Mouse (Mus musculus) hindbrain, embryonic 13.5 days (tissue): ENCODE measurements around the gene Lin7a. TPM values are rescaled to one million over a fixed set of nuclear protein-coding genes. Genes with fewer than 3 reads are reported as not detected.
A peak's percentile ranks its signal among the peaks of the same experiment; 100 is the strongest.

Experiments used
- ATAC-seq: fragments of 200-750 bp; cut with Nextera tagmentation; 2 replicates; pipeline ENCODE4 v1.8.0; 2017; ENCODE audit warnings: moderate TSS enrichment; ENCODE audit not compliant: low FRiP score
- H3K27ac ChIP-seq: fragments of 300-500 bp; sonication (generic); 2 replicates; pipeline ENCODE4 v1.5.1; 2015; ENCODE audit warnings: inconsistent platforms, mild to moderate bottlenecking, moderate library complexity
- H3K27me3 ChIP-seq: fragments of 300-500 bp; sonication (generic); 2 replicates; pipeline ENCODE4 v1.6.1; 2015; ENCODE audit warnings: mild to moderate bottlenecking, inconsistent platforms
- H3K36me3 ChIP-seq: fragments of 300-500 bp; sonication (generic); 2 replicates; pipeline ENCODE4 v1.6.1; 2015; ENCODE audit warnings: mild to moderate bottlenecking, inconsistent platforms
- H3K4me1 ChIP-seq: fragments of 300-500 bp; sonication (generic); replicated peaks from 2 replicates; pipeline ENCODE4 v1.6.1; 2015; ENCODE audit warnings: inconsistent platforms
- H3K4me2 ChIP-seq: fragments of 300-500 bp; sonication (generic); 2 replicates; pipeline ENCODE4 v1.6.1; 2015; ENCODE audit warnings: inconsistent platforms, mild to moderate bottlenecking, moderate library complexity
- H3K4me3 ChIP-seq: fragments of 300-500 bp; sonication (generic); 2 replicates; pipeline ENCODE4 v1.5.1; 2015; ENCODE audit warnings: mild to moderate bottlenecking, inconsistent platforms
- H3K9ac ChIP-seq: fragments of 300-500 bp; sonication (generic); 2 replicates; pipeline ENCODE4 v1.6.1; 2015; ENCODE audit warnings: mild to moderate bottlenecking, inconsistent platforms
- H3K9me3 ChIP-seq: fragments of 300-500 bp; sonication (generic); 2 replicates; pipeline ENCODE4 v1.6.1; 2016; ENCODE audit warnings: inconsistent platforms
- WGBS: fragments of 180-500 bp; shearing (Covaris S2); methylation state at CpG from one replicate; pipeline ENCODE4 v1.1.7; 2015; 5-methylcytosine and 5-hydroxymethylcytosine counted together
- polyA plus RNA-seq: library from polyadenylated mRNA; unstranded; fragments of >200 nt; fragmentation: Nextera tagmentation; extraction: Ambion mirVana; gene quantifications from 2 replicates; pipeline ENCODE4 v1.2.1, GENCODE M21; 2015

The Lin7a gene
- polyA plus RNA-seq, 1 experiment from 2014 or later: 45.3 TPM

DNA sequence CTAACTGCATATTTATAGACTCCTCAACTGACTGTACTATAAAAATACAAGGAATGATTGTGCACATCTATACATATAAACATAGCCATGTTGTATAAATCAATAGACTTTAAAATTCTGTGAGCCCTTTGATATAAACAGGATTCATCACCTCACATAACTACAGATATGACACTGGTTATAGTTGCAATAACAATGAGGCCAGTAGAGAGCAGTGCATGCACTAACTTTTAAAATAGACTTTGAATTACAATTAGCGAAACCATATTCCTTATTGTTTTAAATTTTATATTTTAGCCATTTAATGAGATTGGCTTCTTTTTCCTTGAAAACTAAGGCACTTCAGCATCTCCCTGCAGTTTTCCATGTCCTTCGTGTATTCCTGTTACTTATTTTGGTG is 11.1 kb upstream of the Lin7a start:
- no peaks in the 10 kb centered on the region for H3K4me1 ChIP-seq
- no peak overlapping the region for H3K9ac ChIP-seq
- H3K36me3 ChIP-seq: no peaks in the 10 kb centered on the region
- H3K4me3 ChIP-seq: no peak overlapping the region
- H3K27me3 ChIP-seq: no peaks in the 10 kb centered on the region
- H3K4me2 ChIP-seq: no peak overlapping the region
- no peaks in the 10 kb centered on the region for H3K9me3 ChIP-seq
- ATAC-seq: no peak; the same call in 1 of the 2 replicates
- 90% methylated on average over 2 of the region's 2 CpGs for WGBS
- H3K27ac ChIP-seq: no peak overlapping the region

DNA sequence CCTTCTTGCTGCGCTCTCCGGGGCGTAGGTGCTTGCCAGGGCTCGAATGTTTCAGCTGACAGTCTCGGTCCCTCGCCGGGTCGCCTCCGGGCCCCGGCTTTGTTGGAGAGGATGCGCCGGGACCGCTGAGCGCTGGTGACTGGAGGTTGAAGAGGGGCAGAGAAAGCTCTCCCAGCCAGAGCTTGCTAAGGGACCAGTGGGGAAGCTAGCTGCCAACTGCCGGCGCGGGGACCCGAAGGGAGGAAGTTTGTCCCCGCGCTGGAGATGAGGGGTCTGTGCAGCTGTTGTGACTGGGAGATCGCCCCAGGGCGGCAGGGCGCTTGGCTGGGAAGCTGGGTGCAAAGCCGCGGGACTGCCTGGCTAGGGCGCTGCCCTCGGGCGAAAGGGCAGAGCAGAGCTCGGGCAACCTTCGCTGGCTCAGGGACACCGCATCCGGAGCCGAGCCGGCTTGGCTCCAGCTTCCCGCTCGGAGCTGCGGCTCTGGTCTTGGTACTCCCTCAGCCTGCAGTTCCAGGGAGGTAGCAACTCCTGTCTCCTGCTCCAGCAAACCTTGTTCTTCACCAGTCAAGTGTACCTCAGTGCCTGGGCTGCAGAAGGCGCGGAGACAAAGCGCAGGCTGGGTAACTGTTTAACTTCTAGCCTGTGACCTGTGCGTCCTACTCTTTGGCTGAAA is 781 bp downstream of the Lin7a start:
- Histone ChIP-seq H3K9ac (peak overlapping the region; percentile 92), H3K27ac (peak overlapping the region; percentile 96), H3K27me3 (peaks cover 7% of the 10 kb centered on the region; the same call in 1 of the 2 replicates), H3K4me3 (peak overlapping the region; percentile 84), H3K4me1 (peaks cover 15% of the 10 kb centered on the region), H3K36me3 (no peaks in the 10 kb centered on the region), H3K4me2 (peak overlapping the region; percentile 77), H3K9me3 (no peaks in the 10 kb centered on the region)
- WGBS: under 1% methylated on average over 37 of the region's 41 CpGs
- peak; percentile 80 for ATAC-seq

DNA sequence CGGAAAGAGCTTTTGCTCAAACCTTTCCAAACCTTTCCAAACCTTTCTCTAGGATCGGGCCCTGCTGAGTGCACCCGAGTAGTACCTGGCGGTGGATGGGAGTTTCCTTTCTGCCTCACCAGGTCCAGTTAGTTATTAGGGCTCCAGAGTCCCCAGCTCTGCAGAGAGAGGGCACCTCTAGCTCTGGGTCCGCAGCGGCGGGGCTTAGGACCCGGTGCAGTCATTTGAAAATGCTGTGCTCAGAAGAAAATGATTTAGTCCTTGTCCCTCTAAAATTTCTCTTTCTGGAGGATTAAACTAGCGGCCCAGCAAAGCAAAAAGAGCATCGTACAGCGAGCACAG is 1.3 kb downstream of the Lin7a start:
- Histone ChIP-seq H3K9me3 (no peaks in the 10 kb centered on the region), H3K9ac (peak overlapping the region; percentile 92), H3K27ac (peak overlapping the region; percentile 96), H3K36me3 (no peaks in the 10 kb centered on the region), H3K4me2 (peak overlapping the region; percentile 77), H3K4me3 (peak overlapping the region; percentile 84), H3K4me1 (peaks cover 15% of the 10 kb centered on the region), H3K27me3 (peaks cover 7% of the 10 kb centered on the region; the same call in 1 of the 2 replicates)
- 5% methylated on average over 11 of the region's 11 CpGs for WGBS
- ATAC-seq: peak; percentile 47

DNA sequence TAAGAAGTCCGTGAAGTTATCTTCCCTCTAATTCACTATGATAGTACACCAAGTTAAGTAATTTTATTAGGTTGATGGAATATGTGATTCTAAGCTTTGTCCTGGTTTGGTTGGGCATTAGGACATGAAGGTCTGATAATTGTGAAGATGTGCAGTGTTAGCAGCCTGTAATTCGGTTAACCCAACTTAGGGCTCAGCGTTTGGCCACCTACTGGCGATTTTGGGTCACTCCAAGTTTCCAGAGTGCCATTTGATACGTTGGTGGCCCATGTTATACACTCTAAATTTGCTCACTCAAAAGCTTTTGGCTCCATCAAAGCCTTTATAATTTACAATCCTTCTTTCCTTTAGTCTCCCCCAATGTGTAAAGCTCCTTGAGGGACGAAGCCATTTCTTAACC is 2.4 kb downstream of the Lin7a start:
- Histone ChIP-seq H3K4me2 (peak overlapping the region; percentile 77), H3K4me3 (peak overlapping the region; percentile 84; the same call in 1 of the 2 replicates), H3K27ac (no peak overlapping the region), H3K4me1 (peaks cover 15% of the 10 kb centered on the region), H3K9ac (no peak overlapping the region), H3K27me3 (peaks cover 7% of the 10 kb centered on the region; the same call in 1 of the 2 replicates), H3K9me3 (no peaks in the 10 kb centered on the region), H3K36me3 (no peaks in the 10 kb centered on the region)
- no peak for ATAC-seq
- 46% methylated on average over 6 of the region's 6 CpGs for WGBS

DNA sequence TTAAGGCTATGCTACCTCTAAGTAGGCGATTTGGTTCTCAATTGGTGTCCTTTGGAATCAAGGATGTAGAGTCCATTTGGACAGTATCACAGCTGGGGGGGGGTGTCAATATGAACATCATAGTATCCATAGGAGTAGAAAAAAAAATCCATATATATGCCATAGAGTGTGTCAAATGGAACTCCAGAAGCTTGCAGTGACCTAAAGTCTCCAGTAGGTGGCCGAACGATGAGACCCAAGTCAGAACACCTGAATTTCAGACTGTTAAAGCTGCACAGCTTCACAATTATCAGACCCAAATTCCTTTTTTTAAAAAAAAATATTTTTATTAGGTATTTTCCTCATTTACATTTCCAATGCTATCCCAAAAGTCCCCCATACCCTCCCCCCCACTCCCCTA is 3.3 kb downstream of the Lin7a start:
- H3K27me3 ChIP-seq: peaks cover 7% of the 10 kb centered on the region; the same call in 1 of the 2 replicates
- no peak overlapping the region for H3K27ac ChIP-seq
- H3K4me2 ChIP-seq: no peak overlapping the region
- ATAC-seq: no peak
- H3K9me3 ChIP-seq: no peaks in the 10 kb centered on the region
- no peak overlapping the region for H3K4me3 ChIP-seq
- no peak overlapping the region for H3K9ac ChIP-seq
- WGBS: 47% methylated on average over 3 of the region's 3 CpGs
- H3K4me1 ChIP-seq: peaks cover 15% of the 10 kb centered on the region
- H3K36me3 ChIP-seq: no peaks in the 10 kb centered on the region

DNA sequence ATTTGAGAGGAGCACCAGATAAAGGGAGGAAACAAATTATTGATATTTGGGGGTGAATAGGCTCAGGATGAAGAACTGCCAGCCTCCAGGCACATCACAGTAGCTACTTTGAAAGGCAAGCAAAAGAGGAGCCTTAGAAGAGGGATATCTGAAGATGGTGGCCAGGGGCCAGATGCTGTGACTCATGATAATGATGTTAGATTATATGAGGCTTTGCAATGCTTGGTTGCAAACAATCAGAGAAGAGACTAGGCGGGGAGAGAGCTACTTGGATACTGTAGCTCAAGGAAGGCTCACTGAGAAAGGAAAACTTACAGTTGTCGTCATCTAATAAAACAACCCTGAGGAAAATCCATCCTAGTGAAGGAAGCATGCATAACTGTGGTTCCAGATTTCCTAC is 5.2 kb downstream of the Lin7a start:
- Histone ChIP-seq H3K9me3 (no peaks in the 10 kb centered on the region), H3K36me3 (no peaks in the 10 kb centered on the region), H3K4me1 (peaks cover 8% of the 10 kb centered on the region), H3K4me2 (no peak overlapping the region), H3K27ac (no peak overlapping the region), H3K4me3 (no peak overlapping the region), H3K27me3 (no peaks in the 10 kb centered on the region), H3K9ac (no peak overlapping the region)
- ATAC-seq: no peak
- WGBS: 97% methylated on average over 2 of the region's 2 CpGs

DNA sequence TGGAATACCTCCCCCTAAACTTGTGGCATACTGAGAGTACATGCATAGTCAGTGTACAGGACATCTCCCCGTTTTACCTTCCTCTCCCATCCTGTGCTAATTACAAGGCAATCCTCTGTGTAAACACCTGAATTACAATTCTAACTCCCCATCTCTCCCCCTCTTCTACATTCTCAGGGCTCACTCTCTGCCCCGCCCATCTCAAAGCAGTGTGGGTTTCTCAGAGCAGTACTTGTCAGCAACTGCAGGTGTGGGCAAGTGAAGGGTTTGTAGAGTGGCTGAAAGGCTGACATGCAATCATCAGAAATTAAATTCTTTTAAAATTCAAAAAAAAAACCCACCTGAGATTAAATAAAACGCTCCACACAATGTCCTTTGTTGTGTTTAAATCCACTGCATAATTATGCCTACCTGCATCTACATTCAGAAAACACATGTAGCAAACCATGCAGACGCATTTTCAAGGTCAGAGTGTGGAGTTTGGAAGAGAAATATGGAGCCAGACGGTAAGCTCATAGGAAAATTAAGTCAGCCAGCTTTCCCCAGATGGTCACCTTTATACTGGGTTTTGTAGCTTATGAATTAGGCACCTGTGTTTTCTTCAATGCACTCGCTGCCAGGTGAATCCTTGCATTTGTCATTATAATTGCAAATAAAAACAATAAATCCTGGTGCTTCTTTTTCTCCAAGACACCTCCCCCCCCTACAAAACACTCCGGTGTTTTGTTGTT is 22.6 kb downstream of the Lin7a start:
- H3K27me3 ChIP-seq: no peaks in the 10 kb centered on the region
- WGBS: 69% methylated on average over 7 of the region's 7 CpGs
- H3K4me2 ChIP-seq: no peak overlapping the region
- no peaks in the 10 kb centered on the region for H3K36me3 ChIP-seq
- H3K9ac ChIP-seq: no peak overlapping the region
- H3K27ac ChIP-seq: no peak overlapping the region
- no peak for ATAC-seq
- H3K9me3 ChIP-seq: no peaks in the 10 kb centered on the region
- H3K4me1 ChIP-seq: no peaks in the 10 kb centered on the region; the same call in 1 of the 2 replicates
- H3K4me3 ChIP-seq: no peak overlapping the region

DNA sequence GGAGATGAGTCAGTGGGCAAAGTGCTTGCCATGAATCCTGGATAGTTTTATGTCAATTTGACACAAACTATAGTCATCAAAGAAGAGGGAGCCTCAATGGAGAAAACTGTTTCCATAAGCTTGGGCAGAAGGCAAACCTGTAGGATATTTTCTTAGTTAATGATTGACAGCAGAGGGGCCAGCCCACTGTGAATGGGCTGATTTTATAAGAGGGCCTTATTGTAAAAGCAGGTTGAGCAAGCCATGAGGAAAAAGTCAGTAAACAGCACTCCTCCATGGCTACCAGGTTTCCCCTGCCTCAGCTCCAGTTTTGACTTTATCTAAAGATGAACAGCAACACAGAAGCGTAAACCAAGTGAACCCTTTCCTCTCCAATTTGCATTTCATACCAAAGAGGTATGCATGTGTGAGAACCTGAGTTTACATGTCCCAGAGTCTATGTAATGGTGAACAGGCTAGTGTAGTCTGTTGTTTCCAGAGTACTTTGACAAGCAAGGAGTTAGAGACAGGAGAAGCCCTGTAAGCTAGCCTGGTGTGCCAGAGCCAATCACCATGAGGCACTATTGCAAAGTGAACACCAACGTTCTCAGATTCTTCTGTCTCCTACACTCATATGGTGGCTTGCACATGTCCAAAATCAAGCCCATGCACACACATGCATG is 29.2 kb downstream of the Lin7a start:
- H3K4me2 ChIP-seq: no peak overlapping the region
- H3K4me3 ChIP-seq: no peak overlapping the region
- H3K4me1 ChIP-seq: no peaks in the 10 kb centered on the region
- H3K36me3 ChIP-seq: no peaks in the 10 kb centered on the region
- WGBS: 89% methylated on average over 2 of the region's 2 CpGs
- H3K27me3 ChIP-seq: no peaks in the 10 kb centered on the region
- no peak for ATAC-seq
- H3K27ac ChIP-seq: no peak overlapping the region
- no peak overlapping the region for H3K9ac ChIP-seq
- no peaks in the 10 kb centered on the region for H3K9me3 ChIP-seq

DNA sequence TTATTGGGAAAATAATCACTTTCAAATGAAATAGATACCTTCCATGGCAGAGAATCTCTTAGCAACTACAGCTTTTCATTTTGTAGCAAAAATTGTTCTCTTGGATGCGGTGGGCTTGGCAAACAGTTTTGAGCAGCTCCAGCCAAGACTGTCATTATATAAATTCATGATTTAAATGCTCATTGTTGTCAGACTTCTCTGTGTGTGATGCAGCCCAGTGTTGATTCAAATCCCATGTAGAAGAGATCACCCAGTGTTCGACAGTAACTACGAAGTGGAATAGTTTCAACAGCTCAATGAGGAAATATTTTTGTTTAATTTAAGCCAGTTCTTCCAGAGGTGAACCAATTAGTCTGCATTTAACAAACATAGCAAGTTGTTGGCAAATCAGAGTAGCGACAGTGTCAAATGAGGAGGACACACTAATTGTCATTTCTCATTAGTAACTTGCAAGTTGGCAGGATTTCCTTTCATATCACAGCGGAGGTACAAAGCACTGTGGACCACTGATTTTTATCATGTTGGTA is 39.5 kb downstream of the Lin7a start:
- Histone ChIP-seq H3K27me3 (no peaks in the 10 kb centered on the region), H3K4me1 (0 out of 2 replicates have a peak, but pooled peaks cover 5% of the 10 kb centered on the region), H3K4me3 (no peak overlapping the region), H3K27ac (no peak overlapping the region), H3K9me3 (no peaks in the 10 kb centered on the region), H3K4me2 (no peak overlapping the region), H3K9ac (no peak overlapping the region), H3K36me3 (no peaks in the 10 kb centered on the region)
- ATAC-seq: no peak
- WGBS: 75% methylated on average over 5 of the region's 5 CpGs

DNA sequence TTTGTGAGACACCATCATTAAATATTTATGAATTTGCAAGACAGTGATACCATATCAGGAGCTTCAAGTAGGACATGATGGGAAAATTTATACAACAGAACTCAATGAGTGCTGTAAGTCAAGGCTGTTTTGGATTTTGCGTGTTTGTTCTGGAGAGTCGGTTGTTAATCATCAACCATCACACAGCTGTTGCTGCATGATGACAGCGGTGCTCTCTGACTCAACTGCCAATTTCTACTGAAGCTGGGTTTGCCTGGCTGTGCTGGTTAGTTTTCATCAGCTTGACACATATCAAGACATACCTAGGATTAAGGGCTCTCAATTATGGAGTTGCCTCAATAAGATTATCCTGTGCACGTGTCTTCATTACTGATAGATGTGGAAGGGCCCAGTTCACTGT is 41.1 kb downstream of the Lin7a start:
- Histone ChIP-seq H3K9ac (no peak overlapping the region), H3K4me3 (no peak overlapping the region), H3K4me1 (0 out of 2 replicates have a peak, but pooled peaks cover 5% of the 10 kb centered on the region), H3K4me2 (no peak overlapping the region), H3K36me3 (no peaks in the 10 kb centered on the region), H3K27me3 (no peaks in the 10 kb centered on the region), H3K9me3 (no peaks in the 10 kb centered on the region), H3K27ac (no peak overlapping the region)
- no peak for ATAC-seq
- 95% methylated on average over 4 of the region's 4 CpGs for WGBS

DNA sequence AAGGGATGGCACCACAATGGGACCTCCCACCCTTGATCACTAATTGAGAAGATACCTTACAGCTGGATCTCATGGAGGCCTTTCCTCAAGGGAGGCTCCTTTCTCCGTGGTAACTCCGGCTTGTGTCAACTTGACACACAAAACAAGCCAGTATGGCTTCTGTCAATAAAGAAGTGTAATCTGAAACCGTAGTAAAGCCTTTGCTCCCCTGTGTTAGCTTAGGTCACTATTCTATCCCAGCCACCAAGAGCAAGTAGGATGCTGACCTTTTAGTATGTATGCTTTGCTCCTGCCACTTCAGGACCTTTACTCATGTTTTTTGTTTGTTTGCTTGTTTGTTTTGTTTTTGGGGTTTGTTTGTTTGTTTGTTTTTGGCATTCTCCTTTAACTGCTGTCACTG is 41.9 kb downstream of the Lin7a start:
- H3K27me3 ChIP-seq: no peaks in the 10 kb centered on the region
- no peak overlapping the region for H3K27ac ChIP-seq
- H3K36me3 ChIP-seq: no peaks in the 10 kb centered on the region
- no peak overlapping the region for H3K9ac ChIP-seq
- 0 out of 2 replicates have a peak, but pooled peaks cover 5% of the 10 kb centered on the region for H3K4me1 ChIP-seq
- H3K9me3 ChIP-seq: no peaks in the 10 kb centered on the region
- H3K4me2 ChIP-seq: no peak overlapping the region
- WGBS: 53% methylated on average over 3 of the region's 3 CpGs
- no peak overlapping the region for H3K4me3 ChIP-seq
- ATAC-seq: no peak

DNA sequence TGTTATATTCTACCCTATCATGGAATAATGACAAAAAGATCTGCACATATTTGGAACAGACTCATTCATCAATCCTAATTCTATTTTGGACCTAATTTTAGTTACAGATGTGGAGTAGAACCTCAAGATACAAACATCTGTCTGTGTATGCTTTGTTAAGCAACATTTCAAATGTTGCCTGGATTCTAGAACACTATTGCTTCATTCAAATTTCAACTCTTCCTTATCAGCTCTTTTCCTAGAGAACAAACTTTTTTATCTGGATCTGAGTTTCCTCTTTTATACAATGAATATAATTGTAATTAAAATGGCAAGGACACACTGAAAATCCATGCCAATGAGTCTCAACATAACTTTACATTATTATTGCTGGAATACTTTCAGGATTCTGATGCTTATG is 43.8 kb downstream of the Lin7a start:
- Histone ChIP-seq H3K27ac (no peak overlapping the region), H3K4me2 (no peak overlapping the region), H3K27me3 (no peaks in the 10 kb centered on the region), H3K4me1 (0 out of 2 replicates have a peak, but pooled peaks cover 9% of the 10 kb centered on the region), H3K36me3 (no peaks in the 10 kb centered on the region), H3K9me3 (no peaks in the 10 kb centered on the region), H3K4me3 (no peak overlapping the region), H3K9ac (no peak overlapping the region)
- no peak for ATAC-seq
